In the genomic region with DNA sequence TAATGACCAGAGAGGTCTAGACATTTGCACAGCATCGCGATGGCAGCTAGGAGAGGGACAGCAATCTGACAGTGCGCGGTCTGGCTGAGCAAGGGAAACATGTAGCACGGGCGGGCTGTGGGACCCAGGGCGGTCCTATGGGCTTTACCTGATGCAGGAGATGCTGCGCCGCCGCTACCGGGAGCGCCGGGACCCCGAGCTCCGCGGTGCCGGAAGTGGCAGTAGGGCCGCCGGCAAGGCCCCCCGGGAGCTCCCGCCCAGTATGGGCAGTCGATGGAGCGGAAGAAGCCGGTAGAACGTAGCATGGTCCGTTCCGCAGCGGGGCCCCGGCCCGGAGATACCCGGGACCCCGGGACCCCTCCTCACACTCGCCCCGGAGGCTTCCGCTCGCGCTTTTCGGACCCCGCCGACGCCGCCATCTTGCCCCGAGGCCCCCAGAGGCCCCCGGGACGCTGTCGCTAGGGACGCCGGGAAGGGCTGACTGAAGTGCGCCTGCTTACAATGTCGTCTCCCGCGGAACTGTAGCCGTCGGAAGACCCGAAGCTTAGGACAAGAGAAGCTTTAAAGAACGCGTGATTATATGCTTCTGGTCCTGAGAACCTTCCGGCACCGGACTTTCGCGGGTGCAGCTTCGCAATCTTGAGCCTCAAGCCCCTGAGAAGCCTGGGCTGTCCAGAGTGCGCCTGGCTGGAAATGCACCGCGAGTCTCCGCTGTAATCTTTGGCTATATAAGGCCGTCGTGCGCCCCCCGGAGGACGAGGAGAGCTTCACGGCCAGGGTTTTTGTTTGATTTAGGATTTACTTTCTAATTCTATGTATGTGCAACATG, we compare ENCODE assay signal across 8 mouse cellular contexts. TPM values are rescaled to one million over a fixed set of nuclear protein-coding genes. Genes with fewer than 3 reads are reported as not detected.
DNase-seq lines count a peak whose midpoint lies in the region; ATAC-seq lines count a peak whose summit lies in the region.

A gene (minus strand): TSS at position 445 of the 829 bp plus-strand sequence.

- 0 out of 2 replicates have a peak, but pooled peaks cover 5% of the 10 kb centered on the region for H3K36me3 ChIP-seq in intestine, embryonic 14.5 days (ENCODE audit: control insufficient read depth, insufficient read depth, low read length)

- H3K9me3 ChIP-seq in intestine, embryonic 14.5 days (ENCODE audit: control insufficient read depth, low read length): no peaks in the 10 kb centered on the region

- H3K4me1 ChIP-seq in intestine, embryonic 14.5 days (replicated peaks; ENCODE audit: control insufficient read depth, insufficient read depth, low read length): peaks cover 17% of the 10 kb centered on the region

- H3K27ac ChIP-seq in intestine, embryonic 14.5 days (ENCODE audit: low read depth): peak within 1 kb of the TSS; percentile 96

- H3K27me3 ChIP-seq in intestine, embryonic 14.5 days (replicated peaks; ENCODE audit: control insufficient read depth, insufficient read depth, low read length): no peaks in the 10 kb centered on the region

- intact Hi-C loops in left cerebral cortex, postnatal 14 days (cut with DNase I): no loop called here

- peak within 1 kb of the TSS; percentile 100 for H3K4me3 ChIP-seq in intestine, embryonic 14.5 days (ENCODE audit: low read depth, low read length)

- H3K9ac ChIP-seq in intestine, embryonic 14.5 days (ENCODE audit: low read length): peak within 1 kb of the TSS; percentile 99

- peak; percentile 81 for ATAC-seq in intestine, embryonic 14.5 days (replicated peaks; ENCODE audit: low FRiP score, low TSS enrichment, low read depth)

- under 1% methylated on average over 71 of the region's 72 CpGs for WGBS in intestine, embryonic 14.5 days

- peak; percentile 88 to 89 for DNase-seq in adrenal gland, adult 18-20 months (ENCODE audit: low spot score in 2 of 2)
- peak; percentile 97 for DNase-seq in embryo, embryonic 11 days
- DNase-seq in gastrocnemius, postnatal 25 days: peak; percentile 88
- DNase-seq in intestine, embryonic 14.5 days (ENCODE audit: low spot score): peak; percentile 99
- DNase-seq in left cerebral cortex, postnatal 14 days (ENCODE audit: low spot score in 2 of 2): peak; percentile 94 to 96
- DNase-seq in mesoderm, embryonic 11.5 days (ENCODE audit: low read depth, low spot score): peak; percentile 92
- DNase-seq in right cerebral cortex, postnatal 36 days (ENCODE audit: low spot score in 2 of 2): peak; percentile 91 to 94
- DNase-seq in yolk sac, embryonic 10.5 days (ENCODE audit: low spot score): peak; percentile 94

- H3K4me2 ChIP-seq in intestine, embryonic 14.5 days (ENCODE audit: low read length): peak within 1 kb of the TSS; percentile 85

RNA-seq across cellular contexts. Expression of the gene that starts here (rescaled TPM):
- total RNA-seq in adrenal gland, adult 18-20 months (2021): 10 to 100 TPM; 32.9 to 48.4 TPM
- total RNA-seq in gastrocnemius, postnatal 25 days (2021): 1 to 10 TPM; 8.4 to 9.3 TPM
- 28.9 and 31.5 TPM in 2 replicates for polyA plus RNA-seq in intestine, embryonic 14.5 days (2014; fragmentation: Nextera tagmentation; extraction: Ambion mirVana)
- total RNA-seq in left cerebral cortex, postnatal 14 days (2021): 10 to 100 TPM; 44.5 to 46.3 TPM

Comparison
In these comparisons a context has a peak if more than half of its experiments do, and no peak if none do; other contexts are left out.
1. Peak in every context shown above with its lines: DNase-seq, ATAC-seq, H3K4me3 ChIP-seq and H3K27ac ChIP-seq.